Mouse (Mus musculus) testis, postnatal 10 days (tissue): Measurements from ENCODE around the gene Lonrf3.

ENCODE experiments used
- DNase-seq: peaks from one replicate; pipeline ENCODE4 v3.0.0; 2021; ENCODE audit warnings: low spot score

Lonrf3 gene

DNA sequence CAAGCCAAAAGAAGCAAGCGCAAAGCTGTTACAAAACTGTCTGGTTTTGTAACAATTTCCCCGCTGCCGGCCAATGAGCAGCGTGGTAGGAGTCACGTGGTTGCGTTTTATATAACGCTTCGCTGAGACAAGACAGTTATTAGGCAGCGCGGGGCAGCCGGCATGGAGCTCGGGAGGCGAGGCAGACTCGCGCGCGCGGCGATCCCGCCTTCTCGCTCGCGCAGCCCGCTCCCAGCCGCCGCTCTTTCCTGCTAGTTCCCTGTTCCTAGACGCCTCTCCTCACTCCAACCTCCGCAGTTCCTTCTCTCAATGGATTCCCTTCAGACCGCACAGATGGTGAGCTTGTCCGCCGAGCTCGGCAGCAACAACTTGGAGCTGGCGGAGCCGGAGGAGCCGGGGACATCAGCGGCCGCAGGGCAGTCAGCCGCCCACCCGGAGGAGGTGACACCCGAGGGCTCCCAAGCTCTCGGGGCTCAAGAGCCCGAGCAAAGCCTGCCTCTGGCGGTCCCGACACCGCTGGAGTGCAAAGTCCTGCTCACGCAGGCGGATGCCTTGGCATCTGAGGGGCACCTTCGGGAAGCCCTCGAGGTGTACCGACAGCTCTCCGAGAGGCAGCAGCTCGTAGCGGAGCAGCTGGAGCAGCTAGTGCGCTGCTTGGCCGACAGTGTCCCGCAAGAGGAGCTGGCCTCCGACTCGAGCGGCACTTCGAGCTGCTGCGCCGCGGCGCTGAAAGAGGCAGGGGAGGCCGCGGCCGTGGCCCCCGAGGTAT is at the start of gene Lonrf3:
Gene Lonrf3 (plus strand): TSS at position 83 of the 769 bp plus-strand sequence.
- peak; percentile 81 for DNase-seq

DNA sequence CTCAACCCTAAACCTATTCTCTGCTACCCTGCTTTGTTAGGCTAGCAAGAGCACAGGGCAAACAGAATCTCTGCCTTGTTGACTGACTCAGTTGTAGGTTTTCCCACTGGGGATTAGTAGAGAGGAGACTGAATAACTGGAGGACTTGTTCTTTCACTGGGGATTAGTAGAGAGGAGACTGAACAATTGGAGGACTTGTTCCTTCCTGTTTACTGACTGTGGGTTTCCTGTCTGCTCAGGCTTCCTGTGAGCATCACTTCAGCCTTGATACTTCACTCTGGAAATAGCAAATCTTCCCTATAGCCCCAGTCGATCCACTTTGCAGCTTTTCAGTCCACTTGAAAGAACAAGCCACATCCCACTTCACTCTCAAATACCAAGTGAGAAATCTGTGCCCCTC is 49.4 kb upstream of the Lonrf3 start:
- no peak for DNase-seq

DNA sequence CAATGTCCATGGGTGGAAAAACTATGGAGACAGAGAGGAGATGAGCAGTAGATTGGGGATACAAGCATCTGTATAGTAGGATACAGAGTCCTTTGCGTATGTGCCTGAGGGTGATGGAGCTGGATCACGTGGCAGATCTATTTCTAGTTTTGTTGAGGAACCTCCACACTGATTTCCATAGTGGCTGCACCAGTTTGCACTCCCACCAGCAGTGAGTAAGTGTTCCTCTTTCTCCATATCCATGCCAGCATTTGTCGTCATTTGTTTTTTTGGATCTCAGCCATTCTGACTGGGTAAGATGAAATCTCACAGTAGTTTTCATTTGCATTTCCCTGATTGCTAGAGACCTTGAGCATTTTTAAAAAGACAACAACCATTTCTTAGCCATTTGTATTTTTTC is 16.7 kb upstream of the Lonrf3 start:
- no peak for DNase-seq

DNA sequence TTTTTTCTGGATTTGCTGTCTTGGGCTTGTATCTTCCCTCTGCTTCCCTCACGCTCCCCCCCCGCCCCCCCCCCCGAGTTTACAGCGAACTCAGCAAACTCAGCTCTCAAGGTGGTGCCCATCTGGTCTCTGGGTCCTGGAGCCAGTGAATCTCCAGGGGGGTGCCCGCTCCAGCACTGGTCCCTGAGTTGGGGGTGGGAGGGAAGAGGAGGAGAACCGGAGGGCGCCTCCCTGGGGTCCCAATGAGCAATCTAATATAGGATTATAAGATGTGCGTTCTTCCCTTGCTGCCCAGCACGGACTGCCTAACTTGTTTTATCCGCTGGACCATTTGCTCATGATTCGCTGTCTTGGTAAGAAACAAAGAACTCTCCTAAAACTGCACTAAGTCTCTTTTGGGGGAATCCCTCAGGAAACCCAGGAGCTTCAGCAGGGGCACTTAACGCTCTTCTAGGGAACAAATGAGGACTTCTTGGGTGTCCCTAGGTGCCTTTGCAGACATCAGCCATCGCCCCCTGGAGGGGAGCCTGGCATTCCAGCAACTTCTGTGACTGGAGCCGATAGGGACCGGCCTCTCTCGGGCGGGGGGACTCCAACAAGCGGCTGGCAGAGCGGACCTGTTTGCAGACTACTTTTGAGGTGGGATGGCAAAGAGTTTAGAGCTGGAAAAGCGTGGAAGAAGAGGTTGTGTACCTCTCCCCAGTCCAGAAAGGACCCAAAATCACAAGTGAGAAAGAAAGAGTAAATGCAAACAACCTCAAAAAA is 480 bp upstream of the Lonrf3 start:
- DNase-seq: peak; percentile 72

DNA sequence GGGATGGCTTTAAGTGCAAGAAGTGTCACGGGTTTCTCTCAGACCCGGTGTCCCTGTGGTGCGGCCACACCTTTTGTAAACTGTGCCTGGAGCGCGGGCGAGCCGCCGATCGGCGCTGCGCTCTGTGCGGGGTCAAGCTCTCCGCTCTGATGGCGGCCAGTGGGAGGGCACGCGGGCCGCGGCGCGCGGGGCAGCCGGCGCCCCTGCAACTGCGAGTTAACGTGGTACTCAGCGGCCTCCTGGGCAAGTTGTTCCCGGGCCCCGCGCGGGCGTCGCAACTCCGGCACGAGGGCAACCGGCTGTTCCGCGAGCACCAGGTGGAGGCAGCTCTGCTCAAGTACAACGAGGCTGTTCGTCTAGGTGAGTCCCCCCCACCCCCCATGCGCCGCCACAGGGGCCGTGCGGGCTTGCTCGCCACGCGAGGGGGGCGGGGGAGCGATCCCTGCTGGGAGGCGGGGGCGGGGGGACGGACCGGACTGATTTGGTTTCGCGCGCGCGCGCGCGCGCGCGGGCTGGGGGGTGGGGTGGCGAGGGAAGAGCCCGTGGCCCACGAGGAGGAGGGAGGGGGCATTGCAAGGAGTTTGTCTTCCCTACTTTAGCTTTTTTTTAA is 992 bp downstream of the Lonrf3 start:
- peak; percentile 73 for DNase-seq

DNA sequence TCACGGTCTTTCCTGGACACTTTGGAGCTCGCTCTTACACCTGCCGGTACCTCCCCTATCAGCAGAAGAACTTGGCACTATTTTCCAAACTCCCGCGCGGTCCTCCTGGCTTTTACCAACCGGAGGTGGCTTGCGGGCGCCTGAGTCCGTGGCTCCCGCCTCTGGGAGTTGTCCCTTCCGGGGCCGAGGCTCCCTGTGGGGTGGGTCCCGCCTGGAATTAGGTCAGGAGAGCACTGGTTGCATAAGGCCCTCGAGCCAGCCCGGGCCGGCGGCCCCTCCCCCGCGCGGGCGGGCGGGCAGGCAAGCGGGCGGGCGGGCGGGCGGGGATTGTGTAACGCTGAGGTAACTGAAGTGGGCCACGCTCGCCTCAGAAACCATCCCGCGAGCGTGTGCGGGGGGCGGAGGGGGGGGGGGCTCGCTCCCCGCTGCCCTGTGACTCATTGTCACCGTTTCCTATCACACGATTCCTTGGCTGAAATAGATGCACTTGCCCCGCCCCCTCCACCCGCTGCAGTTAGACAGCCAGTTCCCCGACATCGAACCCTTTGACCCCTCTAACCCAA is 1.8 kb downstream of the Lonrf3 start:
- DNase-seq: peak; percentile 62

DNA sequence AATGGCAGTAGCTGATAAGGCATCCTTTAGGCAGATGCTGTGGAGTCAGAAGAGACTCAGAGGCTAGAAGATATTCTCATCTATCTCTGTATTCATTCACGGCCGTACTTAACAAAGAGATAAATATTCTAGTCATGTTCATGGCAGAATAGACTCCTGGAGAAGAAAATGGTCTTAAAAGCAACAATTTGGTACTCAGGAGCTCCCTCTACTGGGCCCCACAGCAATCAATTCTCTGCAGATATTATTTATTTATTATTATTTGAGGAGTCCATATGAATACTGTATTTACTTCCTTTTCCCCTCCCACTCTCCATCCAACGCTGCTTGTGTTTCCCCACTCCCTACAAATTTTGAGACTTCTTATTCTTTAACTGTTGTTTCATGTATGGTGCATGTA is 24.3 kb downstream of the Lonrf3 start:
- DNase-seq: peak; percentile 51

DNA sequence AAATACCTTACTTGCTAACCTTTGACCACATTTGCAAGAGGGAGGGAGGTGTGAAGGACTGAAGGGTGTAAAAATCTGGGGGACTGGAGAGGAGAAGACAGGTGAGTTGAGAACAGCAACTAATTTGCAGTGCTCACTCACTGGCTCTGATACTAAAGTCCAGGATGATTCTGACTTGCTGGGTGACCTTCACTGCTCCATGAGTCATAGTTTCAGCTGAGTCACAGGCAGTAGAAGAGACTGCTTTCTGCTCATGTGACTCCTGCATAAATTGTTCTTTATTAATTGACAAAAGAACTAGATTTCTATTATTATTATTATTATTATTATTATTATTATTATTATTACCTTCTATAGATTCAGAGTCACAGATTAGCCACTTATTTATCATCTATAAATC is 57.2 kb downstream of the Lonrf3 start:
- DNase-seq: no peak

DNA sequence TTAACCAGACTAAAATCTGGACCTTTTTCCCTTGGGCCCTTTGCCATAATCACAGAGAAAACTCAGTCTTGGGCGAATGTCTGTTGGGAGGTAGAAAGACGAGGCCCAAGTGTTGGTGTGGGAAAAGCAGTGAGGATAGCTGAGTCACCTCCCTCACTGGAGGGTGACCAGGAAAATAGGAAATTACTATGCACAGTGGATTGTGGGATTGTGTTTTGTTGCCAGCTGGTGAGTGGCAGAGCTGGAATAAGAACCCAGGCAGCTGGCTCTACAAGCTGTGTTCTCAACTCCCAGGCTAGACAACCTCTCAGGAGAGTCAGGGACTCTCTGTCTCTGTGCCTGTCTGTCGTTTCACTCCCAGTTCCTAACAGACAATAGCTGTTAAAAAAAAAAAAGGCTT is 61.8 kb downstream of the Lonrf3 start:
- no peak for DNase-seq

DNA sequence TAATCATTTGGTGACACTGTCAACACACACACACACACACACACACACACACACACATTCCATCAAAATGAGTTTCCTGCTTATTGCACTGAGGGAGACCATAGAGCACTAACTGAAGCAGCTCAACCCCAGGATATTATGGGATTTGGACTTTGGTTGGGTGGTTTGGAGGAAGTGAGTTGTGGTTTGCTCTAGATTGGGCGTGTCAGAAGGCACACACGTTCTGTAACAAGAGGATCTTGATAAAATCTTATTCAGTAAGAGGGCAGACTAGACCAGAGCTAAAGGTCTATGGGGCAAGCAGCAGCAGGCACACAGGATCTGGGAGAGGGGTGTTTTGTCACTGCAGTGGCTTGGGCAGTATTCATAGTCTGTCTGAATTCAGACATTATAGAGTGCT is 62.4 kb downstream of the Lonrf3 start:
- no peak for DNase-seq

DNA sequence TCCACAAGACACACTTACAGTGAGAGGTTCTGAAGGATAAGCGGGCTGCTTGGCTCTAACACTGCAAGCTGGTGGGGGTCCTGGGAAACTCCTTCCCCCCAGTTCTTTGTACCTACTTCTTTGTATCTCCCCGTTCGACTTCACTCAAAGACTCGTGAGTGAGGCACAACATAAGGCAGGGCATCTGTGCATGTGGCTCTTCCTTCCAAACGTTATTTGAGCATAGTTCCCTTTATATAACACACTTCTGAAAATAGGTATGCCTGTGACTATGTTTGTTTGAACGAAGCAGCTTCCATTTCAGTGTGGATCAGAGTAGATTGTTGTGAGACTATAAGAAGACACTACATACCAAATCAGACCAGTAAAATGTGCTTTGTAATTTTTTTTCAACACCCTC is 64.5 kb downstream of the Lonrf3 start:
- no peak for DNase-seq

DNA sequence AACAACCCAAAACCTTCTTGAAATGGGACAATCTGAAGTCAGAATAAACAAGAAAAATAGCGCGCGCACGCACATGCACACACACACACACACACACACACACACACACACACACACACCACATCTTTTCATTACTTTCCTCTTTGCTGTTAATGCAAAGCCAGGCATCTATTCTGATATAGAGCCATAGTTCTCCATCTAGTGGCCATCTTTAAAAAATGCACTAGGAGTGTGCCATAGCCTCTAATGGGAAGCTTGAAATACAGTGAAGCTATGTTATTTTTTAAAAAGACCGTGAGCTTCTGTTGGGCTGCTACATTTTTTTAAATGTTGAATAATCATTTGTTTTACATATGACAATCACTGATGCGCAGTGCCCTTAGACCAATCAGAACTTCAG is 65.1 kb downstream of the Lonrf3 start:
- no peak for DNase-seq

DNA sequence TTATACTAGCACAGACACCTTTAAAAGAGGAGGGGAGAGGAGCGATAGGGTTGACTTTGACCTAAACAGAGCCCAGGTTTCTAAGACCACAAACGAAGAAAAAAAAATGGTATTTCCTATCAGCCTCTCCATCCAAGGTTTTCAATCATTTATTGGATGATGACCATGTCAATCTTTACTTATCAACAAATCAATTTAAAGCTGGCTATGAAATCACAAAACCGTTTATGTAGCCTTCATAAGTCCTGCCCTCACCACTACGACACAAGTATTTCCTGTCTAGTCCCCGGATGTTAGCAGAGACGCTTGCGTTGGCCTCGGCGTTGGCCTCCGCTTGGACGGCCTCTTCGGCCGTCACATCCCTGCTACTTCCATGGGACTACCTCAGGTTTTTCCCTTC is 72.8 kb downstream of the Lonrf3 start, which contains the start of gene Gm6268:
Gene Gm6268 (plus strand): TSS at position 301 of the 400 bp plus-strand sequence.
- DNase-seq: no peak

DNA sequence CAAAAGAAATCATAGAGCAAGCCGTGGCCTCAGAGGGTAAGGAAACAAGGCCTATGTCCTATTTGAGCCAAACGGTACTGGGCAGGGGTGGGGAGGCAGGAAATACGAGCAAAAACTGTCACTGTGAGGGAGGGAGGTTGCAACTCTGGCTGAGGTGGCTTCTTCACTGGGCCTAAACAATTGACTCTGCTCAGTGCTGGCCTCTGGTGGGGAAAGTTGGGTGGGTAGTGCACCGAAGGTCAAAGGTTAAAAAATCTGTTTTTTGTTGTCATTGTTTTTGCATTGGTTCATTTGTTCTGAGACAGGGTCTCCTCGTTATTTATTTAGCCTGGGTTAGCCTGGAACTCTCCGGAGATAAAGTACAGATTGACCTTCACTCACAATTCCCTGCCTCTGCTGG is 74.2 kb downstream of the Lonrf3 start:
- DNase-seq: peak; percentile 52
